Mouse (Mus musculus): Measurements from ENCODE around the gene Mmachc. TPM values are rescaled to one million over a fixed set of nuclear protein-coding genes. Genes with fewer than 3 reads are reported as not detected.

The Mmachc gene
- 9.2 and 10.0 TPM in 2 replicates for polyA plus RNA-seq (2015; fragmentation: Nextera tagmentation; extraction: Ambion mirVana)

DNA sequence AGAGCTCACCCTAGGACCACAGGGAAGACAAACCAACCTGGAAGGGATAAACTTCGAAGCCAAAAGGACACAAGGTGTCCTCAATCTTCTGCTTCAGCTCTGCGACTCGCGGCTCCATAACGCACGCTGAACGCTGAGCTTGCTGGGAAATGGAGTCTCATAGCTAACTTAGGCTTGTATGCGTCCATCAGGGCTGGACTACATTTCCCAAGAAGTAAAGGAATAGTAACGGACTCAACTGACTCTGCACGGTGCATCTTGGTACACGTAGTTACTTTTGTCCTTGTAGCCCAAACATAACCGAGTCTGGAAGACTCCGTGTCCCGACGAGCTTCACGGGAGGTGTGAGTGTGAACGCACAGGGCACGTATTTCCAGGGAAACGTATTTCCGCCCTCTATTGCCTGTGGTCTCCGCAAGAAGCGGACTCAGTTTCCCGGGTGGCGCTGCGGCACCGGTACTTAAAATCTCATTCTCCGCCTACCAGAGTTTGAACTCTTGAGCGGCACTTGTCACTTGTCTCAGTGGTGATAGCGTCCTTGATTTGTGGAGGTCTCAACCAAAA lies at the start of gene Mmachc, which contains the start of gene Ccdc163:
TSS of gene Mmachc (minus strand) at position 206 of the 564 bp plus-strand sequence.
TSS of gene Ccdc163 (plus strand) at position 309 of the 564 bp plus-strand sequence.

GRCm38 (mm10) chr4:116720343-116721097 lies 12.3 kb upstream of the Mmachc start, which contains the start of gene Tesk2:
Gene Tesk2, plus strand, starts transcription at chr4:116720948.

DNA sequence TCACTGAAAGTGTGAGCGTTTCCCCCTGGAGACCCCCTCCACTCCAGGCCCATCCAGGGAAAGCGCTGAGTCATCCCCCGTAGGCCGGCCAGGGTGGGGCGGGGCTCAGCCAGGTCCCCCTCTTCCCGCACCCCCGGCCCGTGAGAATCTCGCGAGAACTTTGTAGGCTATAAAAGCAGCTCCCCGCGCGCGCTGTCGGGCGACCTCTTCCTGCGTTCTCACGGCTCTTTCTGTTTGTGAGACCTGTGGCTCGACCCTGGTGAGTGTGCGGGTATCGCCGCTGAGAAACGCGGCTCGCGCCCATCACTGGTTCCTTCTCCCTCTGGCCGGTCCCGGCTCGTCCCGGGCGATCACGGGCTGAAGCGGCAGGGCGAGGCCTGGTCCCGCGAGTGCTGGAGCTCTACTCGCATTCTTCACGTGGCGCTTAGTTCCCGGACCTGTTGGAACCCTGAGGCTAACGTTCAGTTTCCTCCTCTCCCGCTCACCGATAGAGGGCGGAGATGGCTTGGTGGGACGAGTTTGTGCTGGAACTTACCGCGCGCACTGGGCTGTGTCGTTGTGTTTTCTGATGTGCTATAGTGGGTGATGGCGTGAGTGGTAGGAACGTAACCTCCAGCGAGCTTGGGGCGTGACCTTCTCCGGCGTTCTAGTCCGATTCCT lies 22.7 kb downstream of the Mmachc start, which contains the start of gene Prdx1:
TSS of gene Prdx1 (plus strand) at position 143 of the 660 bp plus-strand sequence.

Other genes starting within 250 kb of the Mmachc start
- gene Mast2, start 244.2 kb downstream of the Mmachc start, polyA plus RNA-seq (2015; fragmentation: Nextera tagmentation; extraction: Ambion mirVana), result 5.7 and 6.3 TPM in 2 replicates
- 14.1 and 16.0 TPM in 2 replicates for gene Ipp, start 200.9 kb downstream of the Mmachc start, polyA plus RNA-seq (2015; fragmentation: Nextera tagmentation; extraction: Ambion mirVana)
- 21.3 and 22.1 TPM in 2 replicates for gene Tmem69, start 152.5 kb downstream of the Mmachc start, polyA plus RNA-seq (2015; fragmentation: Nextera tagmentation; extraction: Ambion mirVana)
- gene Gpbp1l1, start 150.7 kb downstream of the Mmachc start, polyA plus RNA-seq (2015; fragmentation: Nextera tagmentation; extraction: Ambion mirVana), result 24.4 and 26.3 TPM in 2 replicates
- 3.0 and 4.0 TPM in 2 replicates for gene Ccdc17, start 111.8 kb downstream of the Mmachc start, polyA plus RNA-seq (2015; fragmentation: Nextera tagmentation; extraction: Ambion mirVana)
- 83.2 and 97.0 TPM in 2 replicates for gene Nasp, start 80.5 kb downstream of the Mmachc start, polyA plus RNA-seq (2015; fragmentation: Nextera tagmentation; extraction: Ambion mirVana)
- 323 and 372 TPM in 2 replicates for gene Akr1a1, start 56.7 kb downstream of the Mmachc start, polyA plus RNA-seq (2015; fragmentation: Nextera tagmentation; extraction: Ambion mirVana)
- 588 and 627 TPM in 2 replicates for gene Prdx1, start 22.9 kb downstream of the Mmachc start, polyA plus RNA-seq (2015; fragmentation: Nextera tagmentation; extraction: Ambion mirVana)
- 12.8 and 14.7 TPM in 2 replicates for gene Ccdc163, start 103 bp upstream of the Mmachc start, polyA plus RNA-seq (2015; fragmentation: Nextera tagmentation; extraction: Ambion mirVana)
- 2.9 and 4.4 TPM in 2 replicates for gene Tesk2, start 12.5 kb upstream of the Mmachc start, polyA plus RNA-seq (2015; fragmentation: Nextera tagmentation; extraction: Ambion mirVana)
- gene Toe1, start 99.2 kb upstream of the Mmachc start, polyA plus RNA-seq (2015; fragmentation: Nextera tagmentation; extraction: Ambion mirVana), result 18.5 and 20.7 TPM in 2 replicates
- 4.3 and 4.6 TPM in 2 replicates for gene Mutyh, start 99.3 kb upstream of the Mmachc start, polyA plus RNA-seq (2015; fragmentation: Nextera tagmentation; extraction: Ambion mirVana)
- gene Hpdl, start 113.3 kb upstream of the Mmachc start, polyA plus RNA-seq (2015; fragmentation: Nextera tagmentation; extraction: Ambion mirVana), result 0.41 and 0.42 TPM in 2 replicates
- 0.06 and 0.10 TPM in 2 replicates for gene Zswim5, start 169.0 kb upstream of the Mmachc start, polyA plus RNA-seq (2015; fragmentation: Nextera tagmentation; extraction: Ambion mirVana)

All from spleen, postnatal 0 days (tissue).